Mouse (Mus musculus): ENCODE measurements around the gene Ctsd.

Ctsd gene

GRCm38 (mm10) chr7:142400112-142400749, 12.4 kb upstream of the Ctsd start:
- DNase-seq (ENCODE audit: low spot score in 2 of 2), result no peak

GRCm38 (mm10) chr7:142399250-142399649, 11.4 kb upstream of the Ctsd start:
- DNase-seq (ENCODE audit: low spot score in 2 of 2), result no peak

- no peak for DNase-seq (ENCODE audit: low spot score in 2 of 2)
Measured at GRCm38 (mm10) chr7:142398052-142398451, 10.2 kb upstream of the Ctsd start.

GRCm38 (mm10) chr7:142396611-142397010, 8.8 kb upstream of the Ctsd start:
- no peak for DNase-seq (ENCODE audit: low spot score in 2 of 2)

GRCm38 (mm10) chr7:142395472-142395871, 7.6 kb upstream of the Ctsd start:
- DNase-seq (ENCODE audit: low spot score in 2 of 2), result no peak

GRCm38 (mm10) chr7:142394261-142395190, 6.7 kb upstream of the Ctsd start:
- DNase-seq (ENCODE audit: low spot score in 2 of 2), result no peak

- no peak for DNase-seq (ENCODE audit: low spot score in 2 of 2)
Measured at GRCm38 (mm10) chr7:142393191-142393590, 5.4 kb upstream of the Ctsd start.

GRCm38 (mm10) chr7:142391609-142392008, 3.8 kb upstream of the Ctsd start:
- no peak for DNase-seq (ENCODE audit: low spot score in 2 of 2)

GRCm38 (mm10) chr7:142391108-142391507, 3.3 kb upstream of the Ctsd start:
- DNase-seq (ENCODE audit: low spot score in 2 of 2), result no peak

GRCm38 (mm10) chr7:142389961-142390650, 2.3 kb upstream of the Ctsd start:
- DNase-seq (ENCODE audit: low spot score in 2 of 2), result no peak

GRCm38 (mm10) chr7:142388740-142389139, 902 bp upstream of the Ctsd start:
- no peak for DNase-seq (ENCODE audit: low spot score in 2 of 2)

GRCm38 (mm10) chr7:142388198-142388597, 360 bp upstream of the Ctsd start:
- no peak for DNase-seq (ENCODE audit: low spot score in 2 of 2)

GRCm38 (mm10) chr7:142386621-142387201, 1.1 kb downstream of the Ctsd start:
- DNase-seq (ENCODE audit: low spot score in 2 of 2), result no peak

- DNase-seq (ENCODE audit: low spot score in 2 of 2), result no peak
Measured at GRCm38 (mm10) chr7:142385742-142386403, 2.0 kb downstream of the Ctsd start.

- DNase-seq (ENCODE audit: low spot score in 2 of 2), result no peak
Measured at GRCm38 (mm10) chr7:142384306-142384705, 3.5 kb downstream of the Ctsd start.

GRCm38 (mm10) chr7:142382567-142382966, 5.3 kb downstream of the Ctsd start, which contains the start of gene Gm49369:
Gm49369 (minus strand) TSS chr7:142382667.
- no peak for DNase-seq (ENCODE audit: low spot score in 2 of 2)

GRCm38 (mm10) chr7:142381175-142381574, 6.7 kb downstream of the Ctsd start:
- no peak for DNase-seq (ENCODE audit: low spot score in 2 of 2)

- no peak for DNase-seq (ENCODE audit: low spot score in 2 of 2)
Measured at GRCm38 (mm10) chr7:142379186-142379585, 8.7 kb downstream of the Ctsd start.

- no peak for DNase-seq (ENCODE audit: low spot score in 2 of 2)
Measured at GRCm38 (mm10) chr7:142377233-142377925, 10.5 kb downstream of the Ctsd start.

- DNase-seq (ENCODE audit: low spot score in 2 of 2), result no peak
Measured at GRCm38 (mm10) chr7:142376096-142376495, 11.7 kb downstream of the Ctsd start.

- DNase-seq (ENCODE audit: low spot score in 2 of 2), result peak in 1 of 2 experiments; percentile 45
Measured at GRCm38 (mm10) chr7:142375261-142375724, 12.5 kb downstream of the Ctsd start.
